Mouse (Mus musculus): Measurements from ENCODE around the gene Olfr967. TPM values are rescaled to one million over a fixed set of nuclear protein-coding genes. Genes with fewer than 3 reads are reported as not detected.
"Not testable (repeated sequence)": the region's sequence is repeated elsewhere in the genome, so short reads cannot be mapped to it uniquely, and the experiment has no call there.

The Olfr967 gene
- not detected in 2 replicates for polyA plus RNA-seq (2014; fragmentation: Nextera tagmentation; extraction: Ambion mirVana)

- no peaks in the 10 kb centered on the region for H3K9me3 ChIP-seq (ENCODE audit: control insufficient read depth, low read length)
- no peak within 1 kb of the TSS for H3K4me2 ChIP-seq (ENCODE audit: low read depth, low read length)
- no peaks in the 10 kb centered on the region for H3K4me1 ChIP-seq (ENCODE audit: control insufficient read depth, insufficient read depth, low read length)
- H3K27ac ChIP-seq (replicated peaks; ENCODE audit: low read depth, low read length): no peak within 1 kb of the TSS
- no peaks in the 10 kb centered on the region for H3K27me3 ChIP-seq (replicated peaks; ENCODE audit: control insufficient read depth, insufficient read depth, low read length)
- no peak within 1 kb of the TSS for H3K9ac ChIP-seq (ENCODE audit: low read depth, low read length)
- H3K36me3 ChIP-seq (ENCODE audit: control insufficient read depth, insufficient read depth, low read length): no peaks in the 10 kb centered on the region
- ATAC-seq (ENCODE audit: low read depth) (no peak), DNase-seq (ENCODE audit: low spot score) (no peak)
- H3K4me3 ChIP-seq (ENCODE audit: low read depth, low read length): no peak within 1 kb of the TSS
Measured at GRCm38 (mm10) chr9:39745949-39746348, at the start of gene Olfr967. Gene Olfr967 (plus strand): TSS chr9:39746249.

DNA sequence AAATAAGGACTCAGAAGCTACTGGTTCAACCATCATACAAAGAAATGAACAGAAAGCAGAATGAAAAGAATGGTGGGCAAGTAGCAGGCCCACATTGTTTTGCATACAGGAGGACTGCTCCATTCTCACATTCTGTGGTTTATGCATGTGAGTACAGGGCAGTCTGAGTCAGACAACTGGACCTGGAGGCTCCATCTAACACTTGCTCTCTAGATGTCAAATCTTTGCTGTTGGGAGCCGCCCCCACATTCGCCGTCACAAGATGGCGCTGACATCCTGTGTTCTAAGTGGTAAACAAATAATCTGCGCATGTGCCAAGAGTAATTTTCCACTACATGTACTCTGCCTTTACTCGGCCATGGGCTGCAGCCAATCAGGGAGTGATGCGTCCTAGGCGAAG is 44.9 kb upstream of the Olfr967 start:
- H3K9me3 ChIP-seq (ENCODE audit: control insufficient read depth, low read length); H3K4me2 ChIP-seq (ENCODE audit: low read depth, low read length); DNase-seq (ENCODE audit: low spot score); H3K27me3 ChIP-seq (replicated peaks; ENCODE audit: control insufficient read depth, insufficient read depth, low read length); H3K36me3 ChIP-seq (ENCODE audit: control insufficient read depth, insufficient read depth, low read length); ATAC-seq (ENCODE audit: low read depth); H3K9ac ChIP-seq (ENCODE audit: low read depth, low read length); H3K27ac ChIP-seq (replicated peaks; ENCODE audit: low read depth, low read length); H3K4me3 ChIP-seq (ENCODE audit: low read depth, low read length); H3K4me1 ChIP-seq (ENCODE audit: control insufficient read depth, insufficient read depth, low read length): not testable (repeated sequence)
- 86% methylated on average over 5 of the region's 8 CpGs for WGBS

GRCm38 (mm10) chr9:39707017-39707416 is 39.0 kb upstream of the Olfr967 start, which contains the start of gene Olfr149:
Gene Olfr149 (minus strand): TSS chr9:39707117.
- Histone ChIP-seq H3K27ac (replicated peaks; ENCODE audit: low read depth, low read length) (no peak within 1 kb of the TSS), H3K27me3 (replicated peaks; ENCODE audit: control insufficient read depth, insufficient read depth, low read length) (no peaks in the 10 kb centered on the region), H3K4me1 (ENCODE audit: control insufficient read depth, insufficient read depth, low read length) (no peaks in the 10 kb centered on the region), H3K4me2 (ENCODE audit: low read depth, low read length) (no peak within 1 kb of the TSS), H3K4me3 (ENCODE audit: low read depth, low read length) (no peak within 1 kb of the TSS), H3K9me3 (ENCODE audit: control insufficient read depth, low read length) (no peaks in the 10 kb centered on the region), H3K36me3 (ENCODE audit: control insufficient read depth, insufficient read depth, low read length) (no peaks in the 10 kb centered on the region), H3K9ac (ENCODE audit: low read depth, low read length) (no peak within 1 kb of the TSS)
- DNase-seq (ENCODE audit: low spot score): peak; percentile 26
- no peak for ATAC-seq (ENCODE audit: low read depth)

DNA sequence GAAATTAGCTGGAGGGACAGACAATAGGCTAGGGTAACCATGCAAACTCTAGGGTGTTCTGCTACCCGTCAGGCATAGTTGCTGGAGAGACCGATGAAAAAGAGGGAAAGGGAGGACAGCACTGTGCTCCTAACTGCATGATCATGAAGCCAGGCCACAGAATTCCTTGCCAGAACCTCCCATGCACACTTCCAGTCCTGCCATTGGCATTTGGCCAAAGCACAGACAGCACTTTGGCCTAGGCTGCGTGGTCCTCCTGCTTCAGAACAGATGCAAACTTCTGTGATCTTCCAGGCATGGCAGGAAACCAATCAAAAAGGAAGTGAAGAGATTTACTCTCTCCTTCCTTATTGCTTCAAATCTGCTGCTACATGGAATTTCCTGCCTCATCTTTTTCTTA is 37.1 kb upstream of the Olfr967 start:
- Histone ChIP-seq H3K4me2 (ENCODE audit: low read depth, low read length) (no peak overlapping the region), H3K9ac (ENCODE audit: low read depth, low read length) (no peak overlapping the region), H3K27ac (replicated peaks; ENCODE audit: low read depth, low read length) (no peak overlapping the region), H3K9me3 (ENCODE audit: control insufficient read depth, low read length) (no peaks in the 10 kb centered on the region), H3K4me1 (ENCODE audit: control insufficient read depth, insufficient read depth, low read length) (no peaks in the 10 kb centered on the region), H3K36me3 (ENCODE audit: control insufficient read depth, insufficient read depth, low read length) (no peaks in the 10 kb centered on the region), H3K4me3 (ENCODE audit: low read depth, low read length) (no peak overlapping the region), H3K27me3 (replicated peaks; ENCODE audit: control insufficient read depth, insufficient read depth, low read length) (no peaks in the 10 kb centered on the region)
- DNase-seq (ENCODE audit: low spot score) (peak; percentile 14), ATAC-seq (ENCODE audit: low read depth) (no peak)
- 59% methylated on average over 3 of the region's 3 CpGs for WGBS

DNA sequence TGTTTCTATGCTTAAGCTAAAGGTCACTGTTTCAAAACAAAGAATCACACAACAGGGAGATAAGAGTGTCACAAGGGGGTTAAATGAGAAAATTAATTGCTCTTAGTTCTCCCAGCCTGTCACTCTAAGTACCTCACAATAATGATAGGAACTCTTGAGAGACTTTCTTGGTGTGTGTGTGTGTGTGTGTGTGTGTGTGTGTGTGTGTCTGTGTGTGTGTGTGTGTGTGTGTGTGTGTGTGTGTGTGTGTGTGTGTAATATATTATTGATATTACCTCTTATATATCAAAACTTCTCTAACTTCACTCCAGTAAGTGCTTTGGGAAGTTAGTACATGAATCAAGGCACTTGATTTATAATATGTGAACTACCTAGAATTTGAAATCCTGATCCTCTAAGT is 35.0 kb upstream of the Olfr967 start, which contains the start of gene Olfr965:
TSS of gene Olfr965 (plus strand) at position 301 of the 400 bp plus-strand sequence.
- Histone ChIP-seq H3K4me1 (ENCODE audit: control insufficient read depth, insufficient read depth, low read length) (no peaks in the 10 kb centered on the region), H3K36me3 (ENCODE audit: control insufficient read depth, insufficient read depth, low read length) (no peaks in the 10 kb centered on the region), H3K9me3 (ENCODE audit: control insufficient read depth, low read length) (no peaks in the 10 kb centered on the region), H3K4me2 (ENCODE audit: low read depth, low read length) (no peak within 1 kb of the TSS), H3K9ac (ENCODE audit: low read depth, low read length) (no peak within 1 kb of the TSS), H3K27ac (replicated peaks; ENCODE audit: low read depth, low read length) (no peak within 1 kb of the TSS), H3K4me3 (ENCODE audit: low read depth, low read length) (no peak within 1 kb of the TSS), H3K27me3 (replicated peaks; ENCODE audit: control insufficient read depth, insufficient read depth, low read length) (no peaks in the 10 kb centered on the region)
- no peak for DNase-seq (ENCODE audit: low spot score)
- ATAC-seq (ENCODE audit: low read depth): no peak

DNA sequence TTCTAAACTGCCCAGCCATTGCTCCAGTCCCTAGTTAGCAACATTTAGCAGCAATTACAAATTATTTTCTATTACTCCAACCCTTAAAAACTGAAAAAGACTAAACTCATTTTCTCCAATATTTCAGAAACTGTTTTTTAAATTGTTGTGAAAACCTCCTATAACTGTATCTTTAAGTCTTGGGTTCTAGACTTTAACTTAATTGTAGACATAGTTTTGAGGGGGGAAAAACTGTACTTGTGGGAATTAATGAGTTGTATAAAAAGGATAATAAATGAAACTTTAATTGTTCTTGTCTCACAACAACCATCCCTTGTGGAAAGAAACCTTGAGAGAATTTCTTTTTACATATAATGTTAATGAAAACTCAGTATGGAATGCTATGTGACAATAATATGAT is 15.4 kb upstream of the Olfr967 start, which contains the start of gene Olfr150:
TSS of gene Olfr150 (plus strand) at position 301 of the 400 bp plus-strand sequence.
- H3K4me1 ChIP-seq (ENCODE audit: control insufficient read depth, insufficient read depth, low read length): no peaks in the 10 kb centered on the region
- H3K27ac ChIP-seq (replicated peaks; ENCODE audit: low read depth, low read length): no peak within 1 kb of the TSS
- DNase-seq (ENCODE audit: low spot score): no peak
- H3K9ac ChIP-seq (ENCODE audit: low read depth, low read length): no peak within 1 kb of the TSS
- H3K9me3 ChIP-seq (ENCODE audit: control insufficient read depth, low read length): no peaks in the 10 kb centered on the region
- no peak for ATAC-seq (ENCODE audit: low read depth)
- no peaks in the 10 kb centered on the region for H3K36me3 ChIP-seq (ENCODE audit: control insufficient read depth, insufficient read depth, low read length)
- no peak within 1 kb of the TSS for H3K4me3 ChIP-seq (ENCODE audit: low read depth, low read length)
- H3K27me3 ChIP-seq (replicated peaks; ENCODE audit: control insufficient read depth, insufficient read depth, low read length): no peaks in the 10 kb centered on the region
- H3K4me2 ChIP-seq (ENCODE audit: low read depth, low read length): no peak within 1 kb of the TSS

DNA sequence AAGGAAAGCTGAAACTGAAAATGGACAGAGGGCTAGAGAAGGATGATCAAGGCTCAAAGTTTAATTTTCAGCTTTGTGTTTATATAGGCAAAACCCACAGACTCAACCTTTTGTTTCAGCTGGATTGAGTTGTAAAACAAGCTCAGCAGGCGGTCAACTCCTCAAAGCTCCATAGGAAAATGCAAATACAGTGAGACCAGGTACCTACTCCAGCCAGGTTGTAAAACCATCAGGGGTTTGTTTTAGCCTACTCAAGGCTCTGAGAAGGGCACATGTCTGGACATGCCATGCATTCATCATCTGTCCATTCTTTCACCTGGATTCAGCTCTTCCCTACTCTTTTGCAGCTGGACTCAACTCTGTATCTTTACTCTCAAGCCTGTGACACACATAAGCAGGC is 5.3 kb upstream of the Olfr967 start:
- no peaks in the 10 kb centered on the region for H3K27me3 ChIP-seq (replicated peaks; ENCODE audit: control insufficient read depth, insufficient read depth, low read length)
- no peaks in the 10 kb centered on the region for H3K36me3 ChIP-seq (ENCODE audit: control insufficient read depth, insufficient read depth, low read length)
- H3K4me2 ChIP-seq (ENCODE audit: low read depth, low read length): no peak overlapping the region
- no peak overlapping the region for H3K4me3 ChIP-seq (ENCODE audit: low read depth, low read length)
- H3K27ac ChIP-seq (replicated peaks; ENCODE audit: low read depth, low read length): no peak overlapping the region
- H3K9ac ChIP-seq (ENCODE audit: low read depth, low read length): no peak overlapping the region
- DNase-seq (ENCODE audit: low spot score) (no peak), ATAC-seq (ENCODE audit: low read depth) (no peak)
- H3K4me1 ChIP-seq (ENCODE audit: control insufficient read depth, insufficient read depth, low read length): no peaks in the 10 kb centered on the region
- no peaks in the 10 kb centered on the region for H3K9me3 ChIP-seq (ENCODE audit: control insufficient read depth, low read length)
- WGBS: 95% methylated on average over 1 of the region's 1 CpGs

DNA sequence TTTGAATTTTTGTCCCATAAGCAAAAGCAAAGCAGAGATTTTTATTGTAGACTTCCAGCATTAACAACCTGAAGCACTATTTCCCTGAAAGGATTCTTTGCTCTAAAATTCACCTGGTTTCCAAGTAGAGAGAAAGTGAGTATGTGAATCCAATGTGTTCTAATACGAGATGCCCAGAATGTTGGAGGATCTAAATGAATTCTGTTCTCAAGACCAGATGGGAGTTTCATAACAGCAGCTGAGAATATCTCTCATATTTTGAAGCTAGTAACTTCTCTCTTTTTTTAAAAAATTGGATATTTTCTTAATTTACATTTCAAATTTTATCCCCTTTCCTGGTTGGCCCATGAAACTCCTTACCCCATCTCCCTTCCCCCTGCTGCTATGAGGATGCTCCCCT is 379 bp downstream of the Olfr967 start:
- H3K4me2 ChIP-seq (ENCODE audit: low read depth, low read length): no peak overlapping the region
- no peaks in the 10 kb centered on the region for H3K27me3 ChIP-seq (replicated peaks; ENCODE audit: control insufficient read depth, insufficient read depth, low read length)
- ATAC-seq (ENCODE audit: low read depth) (no peak), DNase-seq (ENCODE audit: low spot score) (no peak)
- no peak overlapping the region for H3K27ac ChIP-seq (replicated peaks; ENCODE audit: low read depth, low read length)
- WGBS: 89% methylated on average over 1 of the region's 1 CpGs
- no peak overlapping the region for H3K9ac ChIP-seq (ENCODE audit: low read depth, low read length)
- no peaks in the 10 kb centered on the region for H3K4me1 ChIP-seq (ENCODE audit: control insufficient read depth, insufficient read depth, low read length)
- no peaks in the 10 kb centered on the region for H3K9me3 ChIP-seq (ENCODE audit: control insufficient read depth, low read length)
- H3K36me3 ChIP-seq (ENCODE audit: control insufficient read depth, insufficient read depth, low read length): no peaks in the 10 kb centered on the region
- H3K4me3 ChIP-seq (ENCODE audit: low read depth, low read length): no peak overlapping the region

DNA sequence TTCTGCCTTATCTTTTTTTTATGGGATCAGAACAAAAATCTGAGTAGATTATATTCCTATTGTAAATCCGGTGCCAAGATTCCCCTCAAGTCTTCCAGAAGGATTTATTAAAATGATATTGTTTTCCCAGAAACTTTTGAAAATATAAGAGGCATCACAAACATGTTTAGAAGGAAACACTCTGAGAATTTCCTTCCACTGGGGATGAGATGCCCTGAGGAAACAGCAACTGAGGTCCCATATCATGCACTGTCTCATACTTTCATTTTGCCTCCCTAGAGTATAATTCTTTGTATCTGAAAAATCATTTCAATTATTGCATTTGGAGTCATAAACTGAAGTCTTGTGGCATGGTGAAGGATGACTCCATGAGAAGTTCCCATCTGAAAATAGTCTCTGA is 37.1 kb downstream of the Olfr967 start, which contains the start of gene Olfr968:
TSS of gene Olfr968 (minus strand) at position 101 of the 400 bp plus-strand sequence.
- Histone ChIP-seq H3K4me3 (ENCODE audit: low read depth, low read length) (no peak within 1 kb of the TSS), H3K36me3 (ENCODE audit: control insufficient read depth, insufficient read depth, low read length) (no peaks in the 10 kb centered on the region), H3K27me3 (replicated peaks; ENCODE audit: control insufficient read depth, insufficient read depth, low read length) (no peaks in the 10 kb centered on the region), H3K4me1 (ENCODE audit: control insufficient read depth, insufficient read depth, low read length) (no peaks in the 10 kb centered on the region), H3K4me2 (ENCODE audit: low read depth, low read length) (no peak within 1 kb of the TSS), H3K9me3 (ENCODE audit: control insufficient read depth, low read length) (no peaks in the 10 kb centered on the region), H3K9ac (ENCODE audit: low read depth, low read length) (no peak within 1 kb of the TSS), H3K27ac (replicated peaks; ENCODE audit: low read depth, low read length) (no peak within 1 kb of the TSS)
- ATAC-seq (ENCODE audit: low read depth): no peak
- 77% methylated on average over 1 of the region's 1 CpGs for whole genome bisulfite sequencing
- no peak for DNase-seq (ENCODE audit: low spot score)
